Mouse (Mus musculus): ENCODE data around the gene Adam15.

The Adam15 gene

GRCm38 (mm10) chr3:89383651-89384255, 34.0 kb upstream of the Adam15 start:
- no peak for DNase-seq (ENCODE audit: low spot score)

DNA sequence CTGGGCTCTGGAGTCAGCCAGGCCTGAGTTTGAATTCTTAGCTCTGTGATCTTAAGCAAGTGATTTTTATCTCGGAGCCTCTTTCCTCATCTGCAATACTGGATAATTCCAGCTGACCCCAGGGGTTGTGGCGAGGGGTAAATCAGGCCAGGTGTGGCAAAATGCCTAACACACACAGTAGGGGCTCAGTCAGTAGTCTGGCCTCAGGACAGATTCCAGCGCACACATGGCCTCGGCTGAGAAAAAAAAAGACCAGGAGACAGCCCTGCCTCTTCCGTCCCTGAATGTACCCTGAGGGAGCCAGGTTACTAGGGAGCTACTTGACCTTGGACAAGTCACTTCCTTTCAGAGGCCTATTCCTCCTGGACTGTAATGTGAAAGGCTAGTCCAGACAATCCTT, 33.2 kb upstream of the Adam15 start:
- no peak for DNase-seq (ENCODE audit: low spot score)

GRCm38 (mm10) chr3:89382033-89382882, 32.5 kb upstream of the Adam15 start:
- no peak for DNase-seq (ENCODE audit: low spot score)

DNA sequence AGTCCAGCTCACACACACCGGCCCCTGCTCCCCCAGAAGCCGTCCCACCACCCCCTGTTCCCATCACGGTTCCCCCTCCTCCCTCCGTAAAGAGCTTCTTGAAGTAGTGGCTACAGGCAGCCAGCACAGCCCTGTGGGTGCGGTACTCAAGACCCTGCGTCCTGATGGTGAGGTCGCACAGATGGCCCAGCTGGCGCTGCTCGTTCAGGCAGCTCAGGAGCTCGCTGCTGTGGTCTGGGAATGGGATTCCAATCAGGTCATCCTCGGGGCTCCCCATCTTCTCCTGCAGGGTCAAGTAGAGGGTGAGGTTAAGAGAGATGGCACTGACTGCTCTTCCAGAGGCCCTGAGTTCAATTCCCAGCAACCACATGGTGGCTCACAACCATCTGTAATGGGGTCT, 31.4 kb upstream of the Adam15 start:
- no peak for DNase-seq (ENCODE audit: low spot score)

- no peak for DNase-seq (ENCODE audit: low spot score)
Measured at GRCm38 (mm10) chr3:89380711-89381110, 30.9 kb upstream of the Adam15 start.

GRCm38 (mm10) chr3:89380291-89380690, 30.5 kb upstream of the Adam15 start:
- no peak for DNase-seq (ENCODE audit: low spot score)

GRCm38 (mm10) chr3:89379388-89380131, 29.8 kb upstream of the Adam15 start:
- no peak for DNase-seq (ENCODE audit: low spot score)

DNA sequence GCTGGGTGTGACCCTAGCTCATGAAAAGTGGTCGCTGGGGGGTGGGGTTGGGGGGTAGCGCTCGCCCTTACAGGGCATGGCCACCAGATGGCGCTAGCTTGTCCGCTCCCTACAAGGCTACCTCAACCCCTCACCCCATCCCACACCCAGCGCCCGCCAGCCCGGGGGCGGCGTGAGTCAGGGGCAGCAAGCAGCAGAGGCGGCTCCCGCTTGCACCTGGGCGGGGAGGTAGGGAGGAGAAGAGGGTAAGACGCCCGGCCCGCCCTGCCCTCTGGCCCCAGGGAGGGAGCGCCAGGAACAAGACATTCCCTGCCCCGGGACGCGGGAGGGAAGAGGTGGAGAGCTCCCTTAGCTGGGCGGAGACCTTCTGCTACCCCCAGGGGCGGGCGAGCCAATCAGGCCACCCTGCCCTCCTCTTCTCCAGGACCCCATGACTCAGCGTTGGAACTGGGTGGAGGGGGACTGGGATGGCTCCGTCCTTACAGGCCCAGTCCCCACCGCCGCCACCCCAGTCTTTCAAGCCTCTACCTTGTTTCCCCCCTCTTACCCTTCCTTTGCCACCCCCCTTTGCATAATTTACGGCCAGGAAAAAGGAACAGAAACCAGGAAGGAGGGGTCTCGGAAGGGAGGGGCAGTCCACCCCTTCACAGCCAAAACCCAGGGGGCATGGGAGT, 28.7 kb upstream of the Adam15 start:
- peak; percentile 71 for DNase-seq (ENCODE audit: low spot score)

GRCm38 (mm10) chr3:89377831-89378230, 28.0 kb upstream of the Adam15 start:
- no peak for DNase-seq (ENCODE audit: low spot score)

DNA sequence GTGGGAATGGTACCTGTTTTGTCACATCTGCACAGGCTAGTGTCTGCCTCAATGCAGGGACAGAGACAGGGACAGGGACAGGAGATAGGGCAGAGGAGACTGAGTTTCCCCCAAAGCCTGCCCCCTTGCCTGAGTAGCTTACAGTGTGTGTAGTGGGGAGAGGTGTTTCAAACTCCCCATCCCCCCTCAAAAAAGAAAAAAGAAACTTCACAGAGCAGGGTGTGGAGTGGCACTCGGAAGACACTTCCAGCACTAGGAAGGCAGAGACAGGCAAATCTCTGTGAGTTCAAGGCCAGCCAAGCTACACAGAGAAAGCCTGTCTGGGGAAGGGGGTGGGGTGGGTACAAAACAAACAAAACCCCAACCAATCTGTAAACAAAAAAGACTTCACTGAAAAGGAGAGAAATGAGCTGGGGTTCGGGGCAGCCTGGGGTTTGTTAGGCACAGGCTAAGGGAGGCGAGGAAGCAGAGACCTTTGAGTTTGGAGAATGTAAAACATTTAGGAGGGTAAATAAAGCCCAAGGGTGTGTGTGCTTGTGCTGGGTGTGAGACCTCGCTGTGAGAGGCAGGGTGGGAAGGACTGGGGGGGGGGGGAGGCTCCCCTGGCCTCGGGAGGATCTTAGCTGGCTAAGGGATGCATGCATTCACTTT, 23.9 kb upstream of the Adam15 start:
- DNase-seq (ENCODE audit: low spot score) = no peak

GRCm38 (mm10) chr3:89367338-89367737, 17.5 kb upstream of the Adam15 start:
- DNase-seq (ENCODE audit: low spot score) = no peak

DNA sequence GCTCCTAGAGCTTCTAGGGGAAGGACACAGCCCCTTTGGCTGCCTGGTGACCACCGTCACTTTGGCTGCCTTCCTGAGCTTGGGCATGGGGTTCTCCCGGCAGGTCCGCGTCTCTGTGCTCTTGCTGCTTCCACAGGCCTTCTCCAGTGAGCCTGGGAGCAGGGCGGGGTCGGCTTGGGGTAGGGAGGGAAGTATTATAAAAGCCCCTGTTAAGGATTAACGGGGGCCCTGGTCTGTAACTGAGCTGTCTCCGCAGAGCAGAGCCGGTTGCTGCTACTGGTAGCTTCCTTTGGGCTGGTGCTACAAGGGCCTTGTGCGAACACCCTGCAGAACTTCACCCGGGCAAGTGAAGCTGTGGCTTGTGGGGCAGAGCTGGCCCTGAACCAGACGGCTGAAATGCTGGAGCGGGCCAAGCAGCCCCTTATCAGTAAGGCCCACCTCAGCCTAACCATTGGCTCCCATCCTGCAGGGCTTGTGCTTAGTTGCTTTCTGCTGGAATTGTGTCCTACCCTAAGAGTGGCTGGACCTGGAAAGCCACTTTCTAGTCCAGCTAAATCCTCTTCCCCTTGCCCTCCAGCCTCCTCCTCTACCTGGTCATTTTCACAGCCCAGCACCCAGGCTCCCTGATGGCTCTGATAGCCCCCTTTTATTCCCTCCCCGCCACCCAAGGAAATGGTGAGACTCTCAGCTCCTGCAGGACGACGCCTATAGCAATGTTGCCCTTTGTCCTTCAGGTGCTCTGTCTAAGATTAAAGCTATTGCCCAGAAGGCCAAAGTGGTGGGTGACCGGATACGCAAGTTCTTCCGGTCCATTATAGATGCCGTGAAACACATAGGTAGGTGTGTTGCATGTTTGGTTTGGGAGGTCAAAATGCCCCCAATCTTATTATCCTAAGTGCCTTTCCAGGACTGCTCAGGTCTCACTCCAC, 16.0 kb upstream of the Adam15 start:
- DNase-seq (ENCODE audit: low spot score) = no peak

GRCm38 (mm10) chr3:89365153-89365485, 15.3 kb upstream of the Adam15 start, which contains the start of gene Dcst1:
Gene Dcst1, minus strand, starts transcription at chr3:89365253.
- no peak for DNase-seq (ENCODE audit: low spot score)

DNA sequence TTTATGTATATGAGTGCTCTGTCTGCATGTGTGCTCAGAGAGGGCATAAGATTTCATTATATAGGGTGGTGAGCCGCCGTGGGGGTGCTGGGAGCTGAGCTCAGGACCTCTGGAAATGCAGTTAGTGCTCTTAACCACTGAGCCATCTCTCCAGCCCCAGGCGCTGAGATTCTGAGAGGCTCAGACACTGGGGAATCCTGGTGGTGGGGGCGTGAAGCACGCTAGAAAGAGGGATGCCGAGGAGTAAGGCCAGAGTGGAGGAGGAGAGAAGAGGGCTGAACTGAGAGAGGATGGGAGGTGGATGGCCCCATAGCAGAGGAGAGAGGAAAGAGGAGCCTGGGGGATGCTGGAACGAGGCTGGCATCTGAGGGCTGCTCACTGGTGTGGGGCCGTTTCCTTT, 14.8 kb upstream of the Adam15 start:
- no peak for DNase-seq (ENCODE audit: low spot score)

- DNase-seq (ENCODE audit: low spot score) = no peak
Measured at GRCm38 (mm10) chr3:89361675-89362074, 11.9 kb upstream of the Adam15 start, which contains the start of gene Dcst2. Gene Dcst2, plus strand, starts transcription at chr3:89361975.

DNA sequence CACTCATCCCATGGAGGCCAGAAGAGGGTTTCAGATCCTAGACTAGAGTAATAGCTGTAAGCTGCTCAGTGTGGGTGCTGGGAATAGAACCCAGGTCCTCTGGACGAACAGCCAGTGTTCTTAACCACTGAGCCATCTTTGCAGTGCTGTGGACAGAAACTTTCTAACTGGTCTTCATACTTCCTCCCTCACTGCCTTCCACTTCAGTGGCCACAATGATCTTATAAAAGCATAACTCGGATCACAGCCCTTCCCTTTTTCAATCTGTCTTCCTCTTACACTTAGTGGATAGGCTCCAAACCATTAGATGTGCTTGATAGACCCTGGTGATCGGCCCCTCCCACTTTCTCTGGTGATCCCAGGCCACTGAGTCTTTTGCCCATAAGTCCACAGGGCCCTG, 10.4 kb upstream of the Adam15 start:
- DNase-seq (ENCODE audit: low spot score) = no peak

DNA sequence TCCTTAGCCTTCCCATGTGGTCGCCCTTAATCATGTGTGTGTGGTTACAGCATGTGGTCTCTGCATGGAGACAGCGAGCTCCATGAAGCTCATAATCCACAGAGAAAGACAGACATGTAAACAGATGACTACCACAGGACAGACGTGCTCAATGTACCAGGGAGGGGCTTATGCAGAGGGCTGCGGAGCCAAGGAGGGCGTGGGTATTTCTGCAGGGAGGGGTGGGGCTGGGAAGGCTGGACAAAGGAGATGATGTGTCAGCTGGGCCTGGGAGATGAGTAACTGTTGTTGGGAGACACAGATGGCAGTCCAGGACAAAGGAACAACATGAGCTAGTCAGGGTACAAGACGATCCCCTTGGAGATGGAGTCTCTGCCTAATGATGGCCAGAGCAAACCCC, 9.8 kb upstream of the Adam15 start:
- DNase-seq (ENCODE audit: low spot score) = no peak

GRCm38 (mm10) chr3:89356029-89356428, 6.2 kb upstream of the Adam15 start:
- DNase-seq (ENCODE audit: low spot score) = no peak

- DNase-seq (ENCODE audit: low spot score) = no peak
Measured at GRCm38 (mm10) chr3:89355512-89355902, 5.7 kb upstream of the Adam15 start.

DNA sequence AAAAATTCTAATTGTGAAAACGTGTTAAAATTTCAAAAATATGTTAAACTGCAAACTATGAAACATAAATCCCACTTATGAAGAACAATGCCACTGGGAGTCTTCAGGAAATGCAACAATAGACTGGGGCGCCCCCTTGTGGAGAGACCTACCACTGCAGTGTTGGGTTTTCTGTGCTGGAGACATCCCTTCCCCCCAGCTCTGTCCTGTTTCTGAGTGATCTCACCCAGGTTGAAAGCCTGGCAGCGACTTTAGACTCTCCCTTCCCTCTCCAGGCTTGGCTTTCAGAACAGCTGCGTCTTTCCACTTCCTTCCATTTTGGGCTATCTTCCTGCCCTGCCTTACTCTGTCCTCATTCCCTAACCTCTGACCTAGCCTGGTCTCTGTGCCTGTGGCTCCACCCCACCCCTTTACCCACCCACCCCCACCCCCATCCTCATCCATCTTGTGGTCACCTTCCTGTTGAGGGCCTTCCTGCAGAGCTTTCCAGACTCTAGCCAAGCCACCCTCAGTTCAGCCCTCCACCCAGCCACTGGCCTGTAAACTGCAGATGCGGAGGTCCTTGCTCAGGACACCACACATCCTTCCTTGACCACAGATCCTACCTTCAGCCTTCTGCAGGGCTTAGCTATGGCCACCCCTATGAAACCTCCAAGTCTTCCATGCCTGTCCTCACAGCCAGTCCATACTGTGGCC, 5.2 kb upstream of the Adam15 start:
- peak; percentile 88 for DNase-seq (ENCODE audit: low spot score)
